Mouse (Mus musculus) spleen, adult 12 weeks (tissue): Measurements from ENCODE around the gene Pla2g5.
"Not testable (repeated sequence)": the region's sequence is repeated elsewhere in the genome, so short reads cannot be mapped to it uniquely, and the experiment has no call there.

Experiments used
- DNase-seq: peaks from one replicate; pipeline ENCODE4 v3.0.0; 2022; ENCODE audit warnings: low spot score

Pla2g5 gene

GRCm38 (mm10) chr4:138863344-138863998 is at the start of gene Pla2g5:
Pla2g5 (minus strand) TSS chr4:138863482.
- DNase-seq, result no peak

- DNase-seq, result no peak
These were observed 42.5 kb upstream of the Pla2g5 start for GRCm38 (mm10) chr4:138905624-138906337.

GRCm38 (mm10) chr4:138899361-138899760 is 36.1 kb upstream of the Pla2g5 start:
- no peak for DNase-seq

- DNase-seq, result not testable (repeated sequence)
These were observed 30.5 kb upstream of the Pla2g5 start for GRCm38 (mm10) chr4:138893789-138894188.

- DNase-seq, result no peak
These were observed 29.4 kb upstream of the Pla2g5 start for GRCm38 (mm10) chr4:138892655-138893054.

GRCm38 (mm10) chr4:138889635-138890034 is 26.4 kb upstream of the Pla2g5 start:
- no peak for DNase-seq

- DNase-seq, result no peak
These were observed 25.9 kb upstream of the Pla2g5 start for GRCm38 (mm10) chr4:138889165-138889564.

- peak; percentile 64 for DNase-seq
These were observed 21.0 kb upstream of the Pla2g5 start for GRCm38 (mm10) chr4:138884261-138884660.

GRCm38 (mm10) chr4:138882179-138882578 is 18.9 kb upstream of the Pla2g5 start:
- no peak for DNase-seq

GRCm38 (mm10) chr4:138880811-138881584 is 17.7 kb upstream of the Pla2g5 start:
- DNase-seq, result no peak

GRCm38 (mm10) chr4:138879808-138880207 is 16.5 kb upstream of the Pla2g5 start:
- no peak for DNase-seq

GRCm38 (mm10) chr4:138878783-138879182 is 15.5 kb upstream of the Pla2g5 start:
- no peak for DNase-seq

- no peak for DNase-seq
These were observed 14.4 kb upstream of the Pla2g5 start, which contains the start of gene Pla2g2e for GRCm38 (mm10) chr4:138877731-138878130. Pla2g2e (plus strand) TSS chr4:138877942.

GRCm38 (mm10) chr4:138875986-138876385 is 12.7 kb upstream of the Pla2g5 start:
- DNase-seq, result no peak

GRCm38 (mm10) chr4:138875275-138875674 is 12.0 kb upstream of the Pla2g5 start:
- not testable (repeated sequence) for DNase-seq

GRCm38 (mm10) chr4:138873864-138874263 is 10.6 kb upstream of the Pla2g5 start, which contains the start of gene Gm13030:
Gm13030 (minus strand) TSS chr4:138873964.
- no peak for DNase-seq

- no peak for DNase-seq
These were observed 5.4 kb upstream of the Pla2g5 start for GRCm38 (mm10) chr4:138868666-138869065.

- peak; percentile 31 for DNase-seq
These were observed 3.1 kb upstream of the Pla2g5 start for GRCm38 (mm10) chr4:138866413-138866812.

GRCm38 (mm10) chr4:138865991-138866390 is 2.7 kb upstream of the Pla2g5 start:
- DNase-seq, result no peak

GRCm38 (mm10) chr4:138865092-138865491 is 1.8 kb upstream of the Pla2g5 start:
- no peak for DNase-seq

- no peak for DNase-seq
These were observed 3.6 kb downstream of the Pla2g5 start for GRCm38 (mm10) chr4:138859728-138860127.

- no peak for DNase-seq
These were observed 4.0 kb downstream of the Pla2g5 start for GRCm38 (mm10) chr4:138859245-138859644.

GRCm38 (mm10) chr4:138858446-138858845 is 4.8 kb downstream of the Pla2g5 start:
- no peak for DNase-seq
